Mouse (Mus musculus) liver, embryonic 12.5 days (tissue): ENCODE measurements at regions not wholly inside any gene's neighbourhood (a gene's known extent, or its start where the extent isn't known, plus 50 kb on each side); places are given as distances from the start of the nearest gene placed in this dataset.

Experiments
- ATAC-seq: fragments of 200-750 bp; cut with Nextera tagmentation; 2 replicates; pipeline ENCODE4 v1.8.0; 2017; ENCODE audit warnings: moderate number of reproducible peaks, mild to moderate bottlenecking, moderate library complexity
- H3K27ac ChIP-seq: fragments of 300-500 bp; sonication (generic); 2 replicates; pipeline ENCODE4 v1.5.1; 2016; ENCODE audit warnings: mild to moderate bottlenecking
- H3K27me3 ChIP-seq: fragments of 300-500 bp; sonication (generic); replicated peaks from 2 replicates; pipeline ENCODE4 v1.6.1; 2016; ENCODE audit warnings: mild to moderate bottlenecking, moderate library complexity
- H3K36me3 ChIP-seq: fragments of 300-500 bp; sonication (generic); 2 replicates; pipeline ENCODE4 v1.6.1; 2016; ENCODE audit warnings: mild to moderate bottlenecking, moderate library complexity
- H3K4me1 ChIP-seq: fragments of 300-500 bp; sonication (generic); 2 replicates; pipeline ENCODE4 v1.6.1; 2016
- H3K4me2 ChIP-seq: fragments of 300-500 bp; sonication (generic); 2 replicates; pipeline ENCODE4 v1.6.1; 2016; ENCODE audit warnings: mild to moderate bottlenecking, moderate library complexity
- H3K4me3 ChIP-seq: fragments of 300-500 bp; sonication (generic); 2 replicates; pipeline ENCODE4 v1.5.1; 2016; ENCODE audit warnings: mild to moderate bottlenecking, moderate library complexity
- H3K9ac ChIP-seq: fragments of 300-500 bp; sonication (generic); 2 replicates; pipeline ENCODE4 v1.6.1; 2016; ENCODE audit warnings: mild to moderate bottlenecking, moderate library complexity
- H3K9me3 ChIP-seq: fragments of 300-500 bp; sonication (generic); replicated peaks from 2 replicates; pipeline ENCODE4 v1.6.1; 2016; ENCODE audit warnings: mild to moderate bottlenecking, moderate library complexity
- WGBS: fragments of 180-500 bp; shearing (Covaris S2); methylation state at CpG from one replicate; pipeline ENCODE4 v1.1.7; 2016; ENCODE audit not compliant: insufficient replicate concordance; 5-methylcytosine and 5-hydroxymethylcytosine counted together

GRCm38 (mm10) chr9:113601451-113601850 is 106.6 kb downstream of the Pdcd6ip start:
- Histone ChIP-seq H3K36me3 (no peaks in the 10 kb centered on the region), H3K4me3 (no peak overlapping the region), H3K27me3 (no peaks in the 10 kb centered on the region), H3K4me1 (no peaks in the 10 kb centered on the region), H3K9ac (no peak overlapping the region), H3K9me3 (no peaks in the 10 kb centered on the region), H3K27ac (no peak overlapping the region), H3K4me2 (no peak overlapping the region)
- no peak for ATAC-seq
- 27% methylated on average over 5 of the region's 5 CpGs for WGBS

- no peak overlapping the region for H3K4me3 ChIP-seq
- H3K27me3 ChIP-seq = no peaks in the 10 kb centered on the region
- H3K36me3 ChIP-seq = no peaks in the 10 kb centered on the region
- no peak overlapping the region for H3K27ac ChIP-seq
- no peaks in the 10 kb centered on the region for H3K9me3 ChIP-seq
- no peak for ATAC-seq
- H3K9ac ChIP-seq = no peak overlapping the region
- H3K4me1 ChIP-seq = no peaks in the 10 kb centered on the region
- H3K4me2 ChIP-seq = no peak overlapping the region
- 46% methylated on average over 6 of the region's 6 CpGs for WGBS
These were observed 120.8 kb downstream of the Pdcd6ip start for GRCm38 (mm10) chr9:113587260-113587659.

GRCm38 (mm10) chr9:113586477-113586876 is 121.6 kb downstream of the Pdcd6ip start:
- H3K9ac ChIP-seq = no peak overlapping the region
- no peaks in the 10 kb centered on the region for H3K9me3 ChIP-seq
- no peak overlapping the region for H3K4me2 ChIP-seq
- no peak overlapping the region for H3K27ac ChIP-seq
- H3K4me3 ChIP-seq = no peak overlapping the region
- WGBS = 71% methylated on average over 4 of the region's 4 CpGs
- no peak for ATAC-seq
- H3K4me1 ChIP-seq = no peaks in the 10 kb centered on the region
- no peaks in the 10 kb centered on the region for H3K36me3 ChIP-seq
- no peaks in the 10 kb centered on the region for H3K27me3 ChIP-seq

GRCm38 (mm10) chr9:113578221-113578620 is 129.8 kb downstream of the Pdcd6ip start:
- no peak for ATAC-seq
- Histone ChIP-seq H3K27ac (no peak overlapping the region), H3K4me3 (no peak overlapping the region), H3K4me2 (no peak overlapping the region), H3K9me3 (no peaks in the 10 kb centered on the region), H3K4me1 (no peaks in the 10 kb centered on the region), H3K9ac (no peak overlapping the region), H3K27me3 (no peaks in the 10 kb centered on the region), H3K36me3 (no peaks in the 10 kb centered on the region)
- WGBS = 77% methylated on average over 9 of the region's 9 CpGs

GRCm38 (mm10) chr9:113568849-113569248 is 139.2 kb downstream of the Pdcd6ip start:
- Histone ChIP-seq H3K4me3 (no peak overlapping the region), H3K9me3 (no peaks in the 10 kb centered on the region), H3K27me3 (no peaks in the 10 kb centered on the region), H3K36me3 (no peaks in the 10 kb centered on the region), H3K4me2 (no peak overlapping the region), H3K27ac (no peak overlapping the region), H3K9ac (no peak overlapping the region), H3K4me1 (no peaks in the 10 kb centered on the region)
- WGBS = 71% methylated on average over 1 of the region's 1 CpGs
- ATAC-seq = no peak

- H3K4me1 ChIP-seq = no peaks in the 10 kb centered on the region
- H3K27ac ChIP-seq = no peak overlapping the region
- H3K27me3 ChIP-seq = no peaks in the 10 kb centered on the region
- H3K4me3 ChIP-seq = no peak overlapping the region
- no peak overlapping the region for H3K4me2 ChIP-seq
- 50% methylated on average over 1 of the region's 1 CpGs for WGBS
- H3K9ac ChIP-seq = no peak overlapping the region
- no peak for ATAC-seq
- H3K36me3 ChIP-seq = no peaks in the 10 kb centered on the region
- H3K9me3 ChIP-seq = no peaks in the 10 kb centered on the region
These were observed 140.4 kb downstream of the Pdcd6ip start for GRCm38 (mm10) chr9:113567705-113568104.

GRCm38 (mm10) chr9:113566620-113567019 is 141.4 kb downstream of the Pdcd6ip start:
- H3K27me3 ChIP-seq = no peaks in the 10 kb centered on the region
- H3K4me1 ChIP-seq = no peaks in the 10 kb centered on the region
- H3K4me2 ChIP-seq = no peak overlapping the region
- no peaks in the 10 kb centered on the region for H3K36me3 ChIP-seq
- no peak overlapping the region for H3K9ac ChIP-seq
- no peak overlapping the region for H3K27ac ChIP-seq
- no peak for ATAC-seq
- no peak overlapping the region for H3K4me3 ChIP-seq
- WGBS = 53% methylated on average over 3 of the region's 3 CpGs
- no peaks in the 10 kb centered on the region for H3K9me3 ChIP-seq

- Histone ChIP-seq H3K4me2 (no peak overlapping the region), H3K4me3 (no peak overlapping the region), H3K9me3 (no peaks in the 10 kb centered on the region), H3K27me3 (no peaks in the 10 kb centered on the region), H3K9ac (no peak overlapping the region), H3K36me3 (no peaks in the 10 kb centered on the region), H3K27ac (no peak overlapping the region), H3K4me1 (no peaks in the 10 kb centered on the region)
- ATAC-seq = no peak
- WGBS = 81% methylated on average over 12 of the region's 12 CpGs
These were observed 154.1 kb downstream of the Pdcd6ip start for GRCm38 (mm10) chr9:113553911-113554310.

- Histone ChIP-seq H3K9ac (no peak overlapping the region), H3K27ac (no peak overlapping the region), H3K4me3 (no peak overlapping the region), H3K4me2 (no peak overlapping the region), H3K9me3 (peaks cover 13% of the 10 kb centered on the region; the same call in 1 of the 2 replicates), H3K36me3 (no peaks in the 10 kb centered on the region), H3K27me3 (no peaks in the 10 kb centered on the region), H3K4me1 (no peaks in the 10 kb centered on the region)
- no peak for ATAC-seq
- WGBS = 60% methylated on average over 3 of the region's 3 CpGs
These were observed 160.6 kb downstream of the Pdcd6ip start for GRCm38 (mm10) chr9:113547458-113547857.

GRCm38 (mm10) chr9:113528586-113528985 is 179.5 kb downstream of the Pdcd6ip start:
- Histone ChIP-seq H3K9me3 (peaks cover 13% of the 10 kb centered on the region; the same call in 1 of the 2 replicates), H3K27me3 (no peaks in the 10 kb centered on the region), H3K4me2 (no peak overlapping the region), H3K36me3 (no peaks in the 10 kb centered on the region), H3K4me1 (no peaks in the 10 kb centered on the region), H3K27ac (no peak overlapping the region), H3K4me3 (no peak overlapping the region), H3K9ac (no peak overlapping the region)
- WGBS = 64% methylated on average over 2 of the region's 2 CpGs
- ATAC-seq = no peak

- 45% methylated on average over 3 of the region's 3 CpGs for whole genome bisulfite sequencing
These were observed 183.8 kb downstream of the Pdcd6ip start for GRCm38 (mm10) chr9:113524307-113524706.

GRCm38 (mm10) chr9:113523173-113523572 is 184.9 kb downstream of the Pdcd6ip start:
- Histone ChIP-seq H3K9ac (no peak overlapping the region), H3K4me1 (no peaks in the 10 kb centered on the region), H3K27me3 (no peaks in the 10 kb centered on the region), H3K4me2 (no peak overlapping the region), H3K36me3 (no peaks in the 10 kb centered on the region), H3K27ac (no peak overlapping the region), H3K9me3 (0 out of 2 replicates have a peak, but pooled peaks cover 8% of the 10 kb centered on the region), H3K4me3 (no peak overlapping the region)
- 73% methylated on average over 2 of the region's 2 CpGs for WGBS
- no peak for ATAC-seq

More at GRCm38 (mm10) chr9:113524307-113524706, 183.8 kb downstream of the Pdcd6ip start:
- no peak overlapping the region for H3K9ac ChIP-seq
- no peak overlapping the region for H3K4me2 ChIP-seq
- H3K27ac ChIP-seq = no peak overlapping the region
- H3K9me3 ChIP-seq = peaks cover 12% of the 10 kb centered on the region; the same call in 1 of the 2 replicates
- no peaks in the 10 kb centered on the region for H3K4me1 ChIP-seq
- no peaks in the 10 kb centered on the region for H3K36me3 ChIP-seq
- ATAC-seq = no peak
- H3K27me3 ChIP-seq = no peaks in the 10 kb centered on the region
- no peak overlapping the region for H3K4me3 ChIP-seq

GRCm38 (mm10) chr9:113519727-113520126 is 188.3 kb downstream of the Pdcd6ip start:
- no peak overlapping the region for H3K9ac ChIP-seq
- no peak overlapping the region for H3K4me2 ChIP-seq
- 63% methylated on average over 10 of the region's 10 CpGs for WGBS
- no peaks in the 10 kb centered on the region for H3K4me1 ChIP-seq
- no peaks in the 10 kb centered on the region for H3K27me3 ChIP-seq
- H3K36me3 ChIP-seq = no peaks in the 10 kb centered on the region
- 0 out of 2 replicates have a peak, but pooled peaks cover under 1% of the 10 kb centered on the region for H3K9me3 ChIP-seq
- no peak overlapping the region for H3K4me3 ChIP-seq
- H3K27ac ChIP-seq = no peak overlapping the region
- no peak for ATAC-seq
